Mouse (Mus musculus) MEL (cell line): Measurements from ENCODE around the gene Wfdc2.

Source experiments
- BHLHE40 ChIP-seq: IDR thresholded peaks from 2 replicates; pipeline ENCODE4 v1.6.1; 2012; ENCODE audit warnings: low read depth, mild to moderate bottlenecking, inconsistent platforms, low read length, improper control_type of control experiment, borderline replicate concordance
- CHD1 ChIP-seq: IDR thresholded peaks from 2 replicates; pipeline ENCODE4 v1.6.1; 2012; ENCODE audit warnings: low read depth, mild to moderate bottlenecking, inconsistent platforms, low read length, improper control_type of control experiment
- CTCF ChIP-seq, 3 experiments: IDR thresholded peaks in 2 of 3; conservative IDR thresholded peaks in 1 of 3; 2 replicates each; pipeline ENCODE4 v1.5.1; 2011 to 2012; ENCODE audit warnings: low read length in 3 of 3, low read depth in 2 of 3, mild to moderate bottlenecking in 2 of 3, improper control_type of control experiment in 1 of 3, inconsistent platforms in 1 of 3, mixed read lengths in 1 of 3, moderate library complexity in 1 of 3; ENCODE audit not compliant: control insufficient read depth in 1 of 3, insufficient read depth in 1 of 3, poor library complexity in 1 of 3, severe bottlenecking in 1 of 3
- ELF1 ChIP-seq: IDR thresholded peaks from 2 replicates; pipeline ENCODE4 v1.6.1; 2014; ENCODE audit warnings: low read depth, mild to moderate bottlenecking, inconsistent platforms, low read length, improper control_type of control experiment, moderate library complexity
- EP300 ChIP-seq, 2 experiments: IDR thresholded peaks; 2 replicates each; pipeline ENCODE4 v1.6.1; 2011; ENCODE audit warnings: improper control_type of control experiment in 2 of 2, low read length in 2 of 2, low read depth in 1 of 2, mild to moderate bottlenecking in 1 of 2
- GATA1 ChIP-seq: IDR thresholded peaks from 2 replicates; pipeline ENCODE4 v1.6.1; 2011; ENCODE audit warnings: low read depth, low read length, improper control_type of control experiment
- MAX ChIP-seq: IDR thresholded peaks from 2 replicates; pipeline ENCODE4 v1.6.1; 2011; ENCODE audit warnings: low read length, improper control_type of control experiment
- NELFE ChIP-seq: IDR thresholded peaks from 2 replicates; pipeline ENCODE4 v1.6.1; 2011; ENCODE audit warnings: low read depth, low read length, improper control_type of control experiment
- POLR2A ChIP-seq, 2 experiments: IDR thresholded peaks; 2 replicates each; pipeline ENCODE4 v1.6.1; 2011 to 2012; ENCODE audit warnings: low read length in 2 of 2, mild to moderate bottlenecking in 2 of 2, control low read depth in 1 of 2, improper control_type of control experiment in 1 of 2, low read depth in 1 of 2, moderate library complexity in 1 of 2; ENCODE audit not compliant: control insufficient read depth in 1 of 2, insufficient read depth in 1 of 2, poor library complexity in 1 of 2
- SIN3A ChIP-seq: IDR thresholded peaks from 2 replicates; pipeline ENCODE4 v1.6.1; 2012; ENCODE audit warnings: low read length, improper control_type of control experiment, inconsistent platforms
- UBTF ChIP-seq: IDR thresholded peaks from 2 replicates; pipeline ENCODE4 v1.6.1; 2012; ENCODE audit warnings: low read depth, mild to moderate bottlenecking, inconsistent platforms, low read length, improper control_type of control experiment, moderate library complexity, borderline replicate concordance; ENCODE audit not compliant: insufficient read depth
- USF1 ChIP-seq: IDR thresholded peaks from 2 replicates; pipeline ENCODE4 v1.6.1; 2014; ENCODE audit warnings: low read depth, mild to moderate bottlenecking, inconsistent platforms, low read length, improper control_type of control experiment, moderate library complexity
- ZC3H11A ChIP-seq: IDR thresholded peaks from 2 replicates; pipeline ENCODE4 v1.6.1; 2012; ENCODE audit warnings: low read depth, mild to moderate bottlenecking, inconsistent platforms, low read length, improper control_type of control experiment
- ZNF384 ChIP-seq: IDR thresholded peaks from 2 replicates; pipeline ENCODE4 v1.6.1; 2012; ENCODE audit warnings: low read depth, mild to moderate bottlenecking, inconsistent platforms, low read length, improper control_type of control experiment

DNA sequence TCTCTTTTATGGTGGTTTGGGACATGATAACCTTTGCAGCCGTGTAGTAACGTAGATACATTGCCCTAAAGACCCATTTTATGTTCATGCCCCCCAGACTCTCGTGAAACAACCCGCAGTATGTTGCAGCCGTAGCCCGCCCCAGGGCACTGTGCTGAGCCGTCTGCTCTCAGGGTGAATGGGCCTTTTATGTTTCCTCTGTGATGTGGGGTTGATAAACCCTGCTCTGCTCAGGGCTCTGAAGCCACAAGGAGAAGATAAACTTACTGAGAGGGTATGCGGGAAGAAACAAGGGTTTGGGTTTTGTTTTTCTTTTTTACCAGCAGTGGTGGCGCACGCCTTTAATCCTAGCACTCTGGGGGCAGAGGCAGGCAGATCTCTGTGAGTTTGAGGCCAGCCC is 27.9 kb upstream of the Wfdc2 start:
- TF ChIP-seq ZC3H11A (no peak), POLR2A (IDR thresholded peaks at IDR 0.05; ENCODE audit: control insufficient read depth in 1 of 2, insufficient read depth in 1 of 2, low read depth in 1 of 2, low read length in 2 of 2, poor library complexity in 1 of 2) (no peak), CTCF (IDR thresholded peaks at IDR 0.05 in 2 of 3, conservative IDR thresholded peaks at IDR 0.05 in 1 of 3; ENCODE audit: control insufficient read depth in 1 of 3, insufficient read depth in 1 of 3, low read depth in 2 of 3, low read length in 3 of 3, poor library complexity in 1 of 3, severe bottlenecking in 1 of 3) (no peak), SIN3A (no peak), ELF1 (no peak), MAX (no peak), GATA1 (no peak), EP300 (IDR thresholded peaks at IDR 0.05; ENCODE audit: low read depth in 1 of 2, low read length in 2 of 2) (no peak), NELFE (no peak), BHLHE40 (no peak), UBTF (no peak), ZNF384 (no peak), CHD1 (no peak), USF1 (no peak)
